Mouse (Mus musculus): ENCODE results near the gene Cuedc2.

Cuedc2 gene

DNA sequence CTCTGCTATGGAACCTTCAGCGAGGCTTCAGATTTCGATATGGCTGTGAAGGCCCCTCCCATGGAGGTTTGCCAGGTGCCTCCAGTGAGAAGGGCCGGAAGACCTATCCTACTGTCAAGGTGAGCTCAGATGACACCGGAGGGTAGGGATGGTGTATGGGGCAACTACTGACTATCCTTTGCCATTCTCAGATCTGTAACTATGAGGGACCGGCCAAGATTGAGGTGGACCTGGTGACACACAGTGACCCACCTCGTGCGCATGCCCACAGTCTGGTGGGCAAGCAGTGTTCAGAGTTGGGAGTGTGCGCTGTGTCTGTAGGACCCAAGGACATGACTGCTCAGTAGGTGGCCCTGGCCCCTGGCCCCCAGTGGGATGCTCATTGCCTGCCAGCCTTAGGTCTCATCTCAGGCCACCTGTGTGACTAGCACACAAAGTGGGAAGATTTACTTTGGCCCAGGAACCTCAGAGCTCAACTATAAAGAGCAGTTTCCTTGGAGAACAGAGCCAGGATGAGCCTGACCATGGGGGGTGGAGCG is 31.7 kb downstream of the Cuedc2 start:
- DNase-seq (ENCODE audit: low read depth, low spot score): no peak

- no peak for DNase-seq (ENCODE audit: low read depth, low spot score)
Measured at GRCm38 (mm10) chr19:46306268-46306610, 32.3 kb downstream of the Cuedc2 start.

- peak; percentile 93 for DNase-seq (ENCODE audit: low read depth, low spot score)
Measured at GRCm38 (mm10) chr19:46305432-46306267, 32.9 kb downstream of the Cuedc2 start.

- DNase-seq (ENCODE audit: low read depth, low spot score): peak; percentile 54
Measured at GRCm38 (mm10) chr19:46304908-46305333, 33.6 kb downstream of the Cuedc2 start.

DNA sequence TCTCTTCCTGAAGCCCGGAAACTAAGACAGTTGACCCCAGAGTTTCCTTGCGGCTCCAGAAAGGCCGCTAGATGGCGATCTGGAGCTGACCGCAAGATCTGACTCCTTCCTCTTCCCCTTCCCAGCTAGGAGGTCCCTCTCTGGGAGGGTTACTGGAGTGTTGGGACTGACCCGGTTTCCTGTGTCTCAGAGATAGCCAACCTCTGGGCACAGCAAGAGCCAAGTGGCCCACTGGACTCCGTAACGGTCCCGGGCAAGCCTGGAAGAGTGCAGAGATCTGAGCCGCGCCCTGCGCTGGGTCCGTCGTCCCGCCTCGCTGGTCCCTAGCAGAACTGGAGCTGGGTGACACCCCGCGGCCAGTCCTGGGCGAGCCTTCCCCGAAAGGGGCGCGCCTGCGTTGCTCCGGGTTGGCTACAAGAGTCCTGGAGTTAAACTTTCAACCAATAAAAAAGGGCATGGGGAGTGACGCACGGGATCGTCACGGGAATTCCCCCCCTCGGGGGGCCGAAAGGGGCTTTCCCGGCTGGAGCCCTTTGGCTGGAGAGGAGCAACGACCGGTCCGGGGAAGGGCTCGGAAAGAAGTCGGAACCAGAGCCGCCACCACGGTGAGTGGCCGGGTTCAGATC is 34.2 kb downstream of the Cuedc2 start, which contains the start of gene Nfkb2:
Gene Nfkb2 (plus strand): TSS at position 105 of the 626 bp plus-strand sequence.
- DNase-seq (ENCODE audit: low read depth, low spot score): peak; percentile 93

DNA sequence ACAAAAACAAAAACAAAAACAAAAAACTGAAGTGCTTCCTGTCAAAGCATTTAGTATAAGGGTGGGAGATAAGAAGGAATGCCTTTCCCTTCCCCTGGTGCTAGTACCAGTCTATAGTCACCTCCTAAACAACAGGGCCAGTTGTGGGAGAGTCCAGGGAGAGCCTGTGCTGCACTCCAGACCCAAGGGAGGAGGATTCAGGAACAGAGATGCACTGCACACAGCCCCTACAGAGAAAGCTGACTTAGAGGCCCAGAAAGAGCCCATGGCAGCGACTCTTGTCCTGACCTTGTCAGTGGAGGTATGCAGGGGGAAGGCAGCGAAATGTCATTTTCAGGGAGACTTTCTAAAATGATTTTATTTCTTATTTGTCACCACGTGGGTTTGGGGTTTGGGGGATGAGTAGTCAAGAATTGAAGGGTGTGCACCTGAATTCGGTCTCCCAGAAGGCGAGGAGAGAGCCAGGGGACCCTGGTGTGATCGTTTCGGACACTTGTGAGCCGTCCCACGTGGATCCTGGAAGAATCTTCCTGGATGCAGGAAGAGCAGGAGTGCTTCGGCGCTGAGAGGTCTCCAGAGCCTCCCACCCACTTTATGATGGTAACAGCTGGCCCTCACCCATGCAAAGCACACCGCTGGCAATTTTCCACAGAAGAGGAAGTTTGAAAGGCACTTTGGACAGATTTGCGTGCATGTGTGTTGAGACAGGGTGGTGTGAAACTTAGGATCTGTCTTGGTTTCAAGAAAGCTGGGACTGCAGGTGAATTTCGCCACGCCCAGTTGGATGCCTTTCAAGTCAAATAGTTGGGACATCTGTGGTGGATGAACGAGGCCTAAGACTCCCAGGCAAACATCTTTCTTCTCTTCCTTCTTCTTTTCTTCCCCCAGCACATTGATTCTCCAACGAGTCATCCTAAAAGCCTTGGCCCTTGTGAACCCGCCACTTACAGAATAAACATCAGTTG is 35.0 kb downstream of the Cuedc2 start:
- no peak for DNase-seq (ENCODE audit: low read depth, low spot score)

GRCm38 (mm10) chr19:46302551-46302950 is 36.0 kb downstream of the Cuedc2 start:
- DNase-seq (ENCODE audit: low read depth, low spot score): no peak

GRCm38 (mm10) chr19:46300294-46301045 is 38.0 kb downstream of the Cuedc2 start:
- DNase-seq (ENCODE audit: low read depth, low spot score): peak; percentile 58

GRCm38 (mm10) chr19:46296938-46297337 is 41.6 kb downstream of the Cuedc2 start:
- no peak for DNase-seq (ENCODE audit: low read depth, low spot score)

GRCm38 (mm10) chr19:46290535-46291105 is 47.9 kb downstream of the Cuedc2 start:
- no peak for DNase-seq (ENCODE audit: low read depth, low spot score)

- DNase-seq (ENCODE audit: low read depth, low spot score): no peak
Measured at GRCm38 (mm10) chr19:46287566-46287965, 50.9 kb downstream of the Cuedc2 start.

- DNase-seq (ENCODE audit: low read depth, low spot score): no peak
Measured at GRCm38 (mm10) chr19:46286926-46287325, 51.6 kb downstream of the Cuedc2 start.

DNA sequence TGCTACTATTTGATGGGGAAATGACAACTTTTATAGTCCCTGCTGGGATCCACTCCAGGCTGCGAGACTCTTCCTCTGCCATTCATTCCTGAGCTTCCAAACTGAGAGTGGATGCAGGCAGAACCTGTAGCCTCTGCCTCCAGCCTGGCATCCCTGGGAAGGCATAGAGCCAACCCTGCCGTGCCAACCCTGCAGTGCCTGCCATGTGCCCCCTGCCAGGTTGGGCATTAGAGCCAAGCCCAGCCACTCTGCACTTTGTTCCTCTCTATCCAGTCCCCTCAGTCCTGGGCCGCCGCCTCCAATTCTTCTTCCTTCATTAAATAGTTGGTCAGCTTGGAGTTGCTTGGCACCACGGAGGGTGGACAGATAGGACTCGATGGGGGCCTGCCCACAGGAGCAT is 52.5 kb downstream of the Cuedc2 start:
- no peak for DNase-seq (ENCODE audit: low read depth, low spot score)

DNA sequence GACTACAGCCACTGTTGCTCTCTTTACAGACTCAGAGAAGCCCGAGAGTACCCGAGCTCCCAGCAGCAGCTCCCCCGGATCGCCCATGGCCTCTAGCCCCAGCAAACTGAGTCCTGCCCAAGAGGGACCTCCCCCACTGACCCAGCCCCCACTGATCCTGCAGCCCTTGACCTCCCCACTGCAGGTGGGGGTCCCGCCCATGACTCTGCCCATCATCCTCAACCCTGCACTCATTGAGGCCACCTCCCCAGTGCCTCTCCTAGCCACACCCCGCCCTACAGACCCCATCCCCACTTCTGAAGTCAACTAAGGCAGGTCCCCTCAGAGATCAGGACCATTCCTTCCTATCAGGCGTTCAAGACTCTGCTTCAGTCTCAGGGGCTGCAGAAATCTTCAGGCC is 52.9 kb downstream of the Cuedc2 start:
- DNase-seq (ENCODE audit: low read depth, low spot score): no peak

GRCm38 (mm10) chr19:46284686-46285085 is 53.8 kb downstream of the Cuedc2 start:
- DNase-seq (ENCODE audit: low read depth, low spot score): no peak

DNA sequence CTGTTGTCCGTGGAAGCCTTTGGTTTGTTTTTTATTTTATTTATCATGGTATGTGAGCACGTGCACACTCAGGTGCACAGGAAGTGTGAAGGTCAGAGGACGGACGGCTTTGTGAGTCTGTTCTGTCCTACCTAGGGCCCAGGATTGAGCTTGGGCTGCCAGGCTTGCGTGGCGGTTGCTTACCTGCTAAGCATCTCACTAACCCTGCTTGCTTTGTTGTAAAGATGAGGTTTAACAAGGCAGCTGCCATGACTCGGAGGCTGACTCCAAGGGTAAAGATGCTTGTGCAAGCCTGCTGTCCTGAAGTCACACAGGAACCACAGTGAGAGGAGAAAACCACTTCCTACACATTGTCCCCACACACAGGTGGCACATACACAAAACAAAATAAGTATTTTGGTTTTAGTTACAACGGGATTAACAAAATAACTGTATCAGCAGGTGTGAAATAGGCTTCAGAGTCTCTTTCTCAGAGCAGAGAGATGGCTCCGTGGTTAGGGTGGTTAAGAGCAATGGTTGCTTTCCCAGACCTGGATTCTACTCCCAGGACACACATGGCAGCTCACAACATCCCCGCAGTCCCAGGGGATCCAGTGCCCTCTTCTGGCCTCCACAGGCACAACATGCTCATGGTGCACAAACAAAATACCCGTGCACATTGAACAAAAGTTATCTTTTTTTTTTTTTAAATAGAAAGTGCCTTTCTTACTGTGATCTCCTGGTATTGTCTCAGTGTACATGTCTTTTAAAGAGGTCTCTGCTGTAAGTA is 56.2 kb downstream of the Cuedc2 start:
- DNase-seq (ENCODE audit: low read depth, low spot score): peak; percentile 60
